Mouse (Mus musculus) midbrain, embryonic 14.5 days (tissue): Measurements from ENCODE around the gene Acbd5. TPM values are rescaled to one million over a fixed set of nuclear protein-coding genes. Genes with fewer than 3 reads are reported as not detected.

Source experiments
- ATAC-seq: fragments of 200-750 bp; cut with Nextera tagmentation; 2 replicates; pipeline ENCODE4 v1.8.0; 2017; ENCODE audit warnings: moderate number of reproducible peaks, moderate library complexity; ENCODE audit not compliant: low FRiP score, low TSS enrichment
- DNase-seq: peaks from one replicate; pipeline ENCODE4 v3.0.0-alpha.2; 2015
- H3K27ac ChIP-seq: fragments of 300-500 bp; sonication (generic); replicated peaks from 2 replicates; pipeline ENCODE4 v1.5.1; 2014; ENCODE audit warnings: mild to moderate bottlenecking, low read depth, low read length, moderate library complexity
- H3K27me3 ChIP-seq: fragments of 300-500 bp; sonication (generic); 2 replicates; pipeline ENCODE4 v1.6.1; 2014; ENCODE audit warnings: low read length, control low read depth, mixed read lengths; ENCODE audit not compliant: control insufficient read depth, insufficient read depth
- H3K36me3 ChIP-seq: fragments of 300-500 bp; sonication (generic); 2 replicates; pipeline ENCODE4 v1.6.1; 2014; ENCODE audit warnings: low read length, control low read depth; ENCODE audit not compliant: control insufficient read depth, insufficient read depth
- H3K4me1 ChIP-seq: fragments of 300-500 bp; sonication (generic); 2 replicates; pipeline ENCODE4 v1.6.1; 2014; ENCODE audit warnings: mild to moderate bottlenecking, antibody characterized with exemption, low read length, control low read depth; ENCODE audit not compliant: control insufficient read depth, insufficient read depth
- H3K4me2 ChIP-seq: fragments of 300-500 bp; sonication (generic); 2 replicates; pipeline ENCODE4 v1.6.1; 2014; ENCODE audit warnings: mild to moderate bottlenecking, low read length, moderate library complexity
- H3K4me3 ChIP-seq: fragments of 300-500 bp; sonication (generic); replicated peaks from 2 replicates; pipeline ENCODE4 v1.5.1; 2014; ENCODE audit warnings: low read depth, low read length
- H3K9ac ChIP-seq: fragments of 300-500 bp; sonication (generic); replicated peaks from 2 replicates; pipeline ENCODE4 v1.6.1; 2014; ENCODE audit warnings: mild to moderate bottlenecking, low read length, moderate library complexity
- H3K9me3 ChIP-seq: fragments of 300-500 bp; sonication (generic); 2 replicates; pipeline ENCODE4 v1.6.1; 2016; ENCODE audit warnings: low read length, control low read depth, mixed read lengths; ENCODE audit not compliant: control insufficient read depth
- WGBS: fragments of 180-500 bp; shearing (Covaris S2); extraction: QIAGEN DNeasy Blood & Tissue Kit; methylation state at CpG from one replicate; pipeline ENCODE4 v1.1.7; 2014; 5-methylcytosine and 5-hydroxymethylcytosine counted together
- polyA plus RNA-seq: library from polyadenylated mRNA; unstranded; fragments of >200 nt; fragmentation: Nextera tagmentation; extraction: Ambion mirVana; gene quantifications from 2 replicates; pipeline ENCODE4 v1.2.1, GENCODE M21; 2014

The Acbd5 gene
- polyA plus RNA-seq, 1 experiment from 2014 or later, result 61.3 TPM

DNA sequence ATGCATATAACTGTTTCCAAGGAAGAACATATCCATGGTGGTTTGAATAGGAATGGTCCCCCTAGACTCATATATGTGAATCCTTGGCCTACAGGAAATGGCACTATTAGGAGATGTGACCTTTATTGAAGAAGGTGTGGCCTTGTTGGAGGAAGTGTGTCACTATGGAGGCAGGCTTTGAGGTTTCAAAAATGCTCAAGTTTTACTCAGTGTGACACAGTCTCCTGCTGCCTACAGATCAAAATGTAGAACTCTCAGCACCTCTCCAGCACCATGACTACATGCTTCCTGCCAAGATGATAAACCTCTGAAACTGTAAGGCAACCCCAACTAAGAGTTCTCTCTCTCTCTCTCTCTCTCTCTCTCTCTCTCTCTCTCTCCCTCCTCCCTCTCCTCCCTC lies 20.0 kb upstream of the Acbd5 start:
- H3K27ac ChIP-seq, result no peak overlapping the region
- H3K9me3 ChIP-seq, result no peaks in the 10 kb centered on the region
- no peak for ATAC-seq
- DNase-seq, result no peak
- H3K9ac ChIP-seq, result no peak overlapping the region
- no peaks in the 10 kb centered on the region for H3K4me1 ChIP-seq
- no peaks in the 10 kb centered on the region for H3K27me3 ChIP-seq
- H3K4me3 ChIP-seq, result no peak overlapping the region
- H3K36me3 ChIP-seq, result no peaks in the 10 kb centered on the region
- no peak overlapping the region for H3K4me2 ChIP-seq

DNA sequence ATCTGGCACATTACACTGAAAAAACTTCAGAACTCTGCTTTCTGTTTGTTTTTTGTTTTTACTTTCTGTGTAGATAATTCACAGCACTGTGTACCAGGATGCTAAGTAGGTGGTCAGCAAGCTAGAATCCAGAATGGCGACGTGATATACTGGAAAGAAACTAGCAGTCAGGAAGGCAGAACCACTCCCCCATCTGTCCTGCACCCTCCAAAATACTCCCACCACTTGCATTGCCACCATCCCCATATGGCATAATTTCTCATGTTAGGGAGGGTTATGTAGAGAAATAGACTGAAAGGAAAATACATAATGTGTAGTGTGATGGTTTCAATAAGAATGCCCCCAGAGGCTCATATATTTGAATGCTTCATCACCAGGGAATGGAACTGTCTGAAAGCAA lies 16.1 kb upstream of the Acbd5 start:
- ATAC-seq, result no peak

DNA sequence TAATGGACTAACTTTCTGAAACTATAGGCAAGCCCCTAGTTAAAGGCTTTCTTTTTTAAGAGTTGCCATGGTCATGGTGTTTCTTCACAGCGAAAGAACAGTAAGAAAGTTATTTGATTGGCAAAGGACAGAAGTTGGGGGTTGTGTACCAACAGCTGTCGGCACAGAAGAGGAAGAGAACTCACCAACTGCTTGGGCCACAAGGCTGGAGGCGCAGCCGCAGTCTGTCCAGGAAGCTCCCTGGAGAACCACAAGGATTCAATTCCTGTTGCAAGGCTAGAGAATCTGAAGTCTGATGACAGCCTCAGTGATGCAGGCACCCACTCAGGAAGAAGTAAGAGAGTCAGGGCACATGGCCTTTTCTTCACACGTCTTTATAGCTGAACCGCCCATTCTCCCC lies 15.4 kb upstream of the Acbd5 start:
- no peaks in the 10 kb centered on the region for H3K27me3 ChIP-seq
- 80% methylated on average over 6 of the region's 6 CpGs for WGBS

More for the DNA sequence above, 16.1 kb upstream of the Acbd5 start:
- H3K27ac ChIP-seq, result no peak overlapping the region
- H3K4me3 ChIP-seq, result no peak overlapping the region
- no peaks in the 10 kb centered on the region for H3K9me3 ChIP-seq
- no peaks in the 10 kb centered on the region for H3K27me3 ChIP-seq
- DNase-seq, result no peak
- H3K9ac ChIP-seq, result no peak overlapping the region
- no peaks in the 10 kb centered on the region for H3K36me3 ChIP-seq
- H3K4me2 ChIP-seq, result no peak overlapping the region
- H3K4me1 ChIP-seq, result no peaks in the 10 kb centered on the region
- WGBS, result 78% methylated on average over 2 of the region's 2 CpGs

DNA sequence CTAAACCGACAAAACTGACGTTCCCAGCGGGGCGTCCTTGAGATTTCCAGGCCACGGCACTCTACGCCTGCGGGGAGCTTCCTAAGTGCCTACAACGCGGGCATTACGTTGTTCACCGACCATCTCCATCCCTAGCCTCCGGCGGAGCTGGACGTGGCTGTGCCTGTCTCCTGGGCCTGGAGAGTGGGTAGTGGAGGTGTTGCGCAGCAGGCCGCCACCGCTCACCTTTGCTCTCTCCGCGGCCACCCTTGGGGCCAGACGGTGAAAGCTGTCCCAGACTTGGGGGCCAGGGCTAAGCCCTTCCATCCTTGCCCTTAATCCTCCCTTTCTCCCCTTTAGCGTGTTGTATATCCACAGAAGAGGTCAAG lies 387 bp downstream of the Acbd5 start:
- Histone ChIP-seq H3K9me3 (no peaks in the 10 kb centered on the region), H3K4me1 (no peaks in the 10 kb centered on the region; the same call in 1 of the 2 replicates), H3K27ac (peak overlapping the region; percentile 95), H3K27me3 (no peaks in the 10 kb centered on the region), H3K36me3 (peaks cover 6% of the 10 kb centered on the region; the same call in 1 of the 2 replicates), H3K4me3 (peak overlapping the region; percentile 71), H3K4me2 (peak overlapping the region; percentile 99), H3K9ac (peak overlapping the region; percentile 82)
- no peak for DNase-seq
- ATAC-seq, result peak; percentile 73
- under 1% methylated on average over 21 of the region's 21 CpGs for WGBS

More for the DNA sequence above, 15.4 kb upstream of the Acbd5 start:
- ATAC-seq, result no peak
- DNase-seq, result no peak
- Histone ChIP-seq H3K4me2 (no peak overlapping the region), H3K4me3 (no peak overlapping the region), H3K4me1 (no peaks in the 10 kb centered on the region), H3K9ac (no peak overlapping the region), H3K36me3 (no peaks in the 10 kb centered on the region), H3K27ac (no peak overlapping the region), H3K9me3 (no peaks in the 10 kb centered on the region)

DNA sequence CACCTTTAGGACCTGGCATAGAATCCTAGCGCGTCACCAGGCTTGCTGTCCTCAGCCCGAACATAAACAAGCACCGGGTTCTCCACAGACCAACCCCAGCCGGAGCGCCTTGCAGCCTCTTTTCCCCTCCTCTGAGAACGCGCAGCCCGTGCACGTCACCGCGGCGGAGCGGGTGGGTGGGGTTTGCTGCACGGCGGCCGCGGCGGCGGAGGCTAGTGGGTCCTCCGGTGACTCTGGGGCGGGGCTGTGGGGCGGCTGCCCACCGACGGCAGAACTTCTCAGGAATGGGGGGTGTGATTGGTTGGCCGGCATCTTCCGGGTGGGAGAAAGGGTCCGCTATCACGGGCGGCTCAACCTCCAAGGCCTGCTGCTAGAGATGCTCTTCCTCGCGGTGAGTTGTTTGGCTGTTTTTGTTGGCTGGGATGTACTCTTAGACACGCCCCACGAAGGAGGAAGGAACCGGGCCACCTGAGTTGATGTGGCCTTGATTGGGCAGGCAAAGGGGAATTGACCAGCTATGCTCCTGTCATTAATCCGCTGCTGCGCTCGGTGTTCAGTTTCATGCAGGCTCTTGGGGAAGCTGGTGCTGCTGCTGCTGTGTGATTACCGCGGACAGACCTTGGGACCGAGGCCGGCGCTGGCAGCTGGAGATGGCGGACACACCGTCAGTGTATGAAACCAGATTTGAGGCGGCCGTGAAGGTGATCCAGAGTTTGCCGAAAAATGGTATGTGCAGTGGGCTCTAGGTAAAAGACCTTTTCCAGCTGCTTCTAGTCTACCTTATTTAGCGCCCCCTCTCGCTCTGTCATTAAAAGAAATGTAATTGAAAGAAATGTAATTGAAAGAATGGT lies 1.2 kb downstream of the Acbd5 start:
- ATAC-seq, result peak; percentile 91
- 1% methylated on average over 50 of the region's 50 CpGs for WGBS
- peak overlapping the region; percentile 82 for H3K9ac ChIP-seq
- H3K27me3 ChIP-seq, result no peaks in the 10 kb centered on the region
- no peaks in the 10 kb centered on the region; the same call in 1 of the 2 replicates for H3K4me1 ChIP-seq
- DNase-seq, result peak; percentile 94
- peak overlapping the region; percentile 71 for H3K4me3 ChIP-seq
- H3K27ac ChIP-seq, result peak overlapping the region; percentile 95
- H3K9me3 ChIP-seq, result no peaks in the 10 kb centered on the region
- H3K4me2 ChIP-seq, result peak overlapping the region; percentile 99
- peaks cover 14% of the 10 kb centered on the region for H3K36me3 ChIP-seq

DNA sequence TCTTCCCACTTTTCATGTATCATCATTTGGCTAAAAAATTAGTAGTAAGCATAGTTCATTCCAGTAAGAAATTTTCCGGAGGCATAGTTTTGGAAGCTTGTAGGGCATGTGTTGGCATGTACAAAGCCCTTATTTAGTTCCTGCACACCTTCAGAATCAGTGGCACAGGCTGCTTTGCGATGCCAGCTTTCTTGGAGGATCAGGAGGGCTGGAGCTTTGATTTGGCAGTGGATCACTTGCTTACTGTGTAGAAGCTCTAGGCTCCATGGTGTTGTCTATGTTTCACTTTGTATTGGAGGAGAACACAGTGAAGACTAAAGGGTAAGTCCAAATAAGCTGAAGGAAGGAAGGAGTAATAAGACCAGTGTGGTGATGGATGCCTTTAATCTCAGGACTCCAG lies 2.5 kb downstream of the Acbd5 start:
- 94% methylated on average over 2 of the region's 2 CpGs for WGBS
- ATAC-seq (no peak), DNase-seq (no peak)
- Histone ChIP-seq H3K27me3 (no peaks in the 10 kb centered on the region), H3K4me2 (no peak overlapping the region), H3K9ac (no peak overlapping the region), H3K27ac (no peak overlapping the region), H3K9me3 (no peaks in the 10 kb centered on the region), H3K4me1 (no peaks in the 10 kb centered on the region; the same call in 1 of the 2 replicates), H3K36me3 (peaks cover 18% of the 10 kb centered on the region), H3K4me3 (no peak overlapping the region)

DNA sequence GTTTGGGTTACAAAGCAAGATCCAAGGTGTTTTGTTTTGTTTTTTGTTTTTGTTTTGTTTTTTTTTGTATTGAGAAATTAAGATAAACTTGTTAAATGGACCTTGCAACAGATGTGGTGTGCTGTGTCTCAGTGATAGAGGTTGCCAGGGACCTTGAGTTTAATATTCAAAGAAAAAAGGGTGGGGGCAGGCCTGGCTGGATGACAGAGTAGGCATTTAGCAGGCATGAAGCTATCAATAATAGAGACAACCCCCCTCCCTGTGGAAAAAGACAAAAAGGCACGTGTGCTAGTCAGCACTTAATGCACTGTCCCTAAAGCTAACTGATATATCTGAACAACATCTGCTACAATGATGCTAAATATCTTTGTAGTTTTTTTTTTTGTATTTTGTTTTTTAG lies 3.4 kb downstream of the Acbd5 start:
- H3K36me3 ChIP-seq, result peaks cover 23% of the 10 kb centered on the region
- no peak overlapping the region for H3K9ac ChIP-seq
- no peak overlapping the region for H3K4me3 ChIP-seq
- H3K27me3 ChIP-seq, result no peaks in the 10 kb centered on the region
- no peak overlapping the region for H3K27ac ChIP-seq
- WGBS, result 74% methylated on average over 1 of the region's 1 CpGs
- no peaks in the 10 kb centered on the region; the same call in 1 of the 2 replicates for H3K4me1 ChIP-seq
- no peak overlapping the region for H3K4me2 ChIP-seq
- DNase-seq, result no peak
- H3K9me3 ChIP-seq, result no peaks in the 10 kb centered on the region
- ATAC-seq, result no peak

DNA sequence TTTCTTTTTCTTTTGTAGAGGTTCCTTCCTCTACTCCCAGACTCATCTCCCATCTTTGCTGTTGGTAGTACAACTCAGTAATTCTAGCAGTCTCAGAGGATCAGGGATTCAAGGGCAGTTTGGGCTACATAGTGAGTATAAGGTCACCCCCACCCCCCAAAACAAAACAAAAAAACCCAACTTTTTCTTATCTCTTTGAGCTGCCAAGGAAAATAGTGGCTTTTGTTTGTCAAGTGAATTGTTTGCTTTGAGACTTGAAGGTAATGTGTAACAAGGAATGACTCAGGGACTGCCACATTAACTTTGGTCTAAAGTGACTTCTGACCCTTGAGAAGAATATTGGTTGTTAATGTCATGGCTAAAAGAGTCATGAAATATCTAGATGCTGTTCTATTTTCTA lies 7.9 kb downstream of the Acbd5 start:
- no peaks in the 10 kb centered on the region for H3K9me3 ChIP-seq
- peaks cover 60% of the 10 kb centered on the region for H3K36me3 ChIP-seq
- DNase-seq (no peak), ATAC-seq (no peak)
- H3K4me2 ChIP-seq, result no peak overlapping the region
- H3K4me3 ChIP-seq, result no peak overlapping the region
- no peaks in the 10 kb centered on the region for H3K27me3 ChIP-seq
- no peaks in the 10 kb centered on the region for H3K4me1 ChIP-seq
- no peak overlapping the region for H3K9ac ChIP-seq
- no peak overlapping the region for H3K27ac ChIP-seq

DNA sequence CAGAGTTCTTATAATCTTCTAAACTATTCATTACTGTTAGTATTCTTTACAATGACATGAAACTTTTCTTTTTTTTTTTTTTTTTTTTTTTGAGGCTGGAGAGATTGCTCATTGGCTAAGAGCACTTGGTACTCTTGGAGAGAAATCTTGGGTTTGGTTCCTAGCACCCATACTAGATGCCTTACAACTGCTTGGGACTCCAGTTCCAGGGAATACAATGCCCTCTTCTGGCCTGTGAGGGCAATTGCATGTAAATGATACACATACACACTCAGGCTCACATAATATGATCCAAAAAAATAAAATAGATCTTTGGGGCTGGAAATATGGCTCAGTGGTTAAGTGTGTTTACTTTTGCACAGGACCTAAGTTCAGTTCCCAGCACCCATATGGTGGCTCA lies 8.8 kb downstream of the Acbd5 start:
- no peaks in the 10 kb centered on the region for H3K27me3 ChIP-seq
- peaks cover 64% of the 10 kb centered on the region for H3K36me3 ChIP-seq
- H3K9ac ChIP-seq, result no peak overlapping the region

More for the DNA sequence above, 8.8 kb downstream of the Acbd5 start:
- ATAC-seq, result no peak
- Histone ChIP-seq H3K4me1 (no peaks in the 10 kb centered on the region), H3K4me2 (no peak overlapping the region), H3K4me3 (no peak overlapping the region), H3K9me3 (no peaks in the 10 kb centered on the region), H3K27ac (no peak overlapping the region)
- DNase-seq, result no peak
